Mouse (Mus musculus): ENCODE results near the gene Pcif1. TPM values are rescaled to one million over a fixed set of nuclear protein-coding genes. Genes with fewer than 3 reads are reported as not detected.
"Not testable (repeated sequence)": the region's sequence is repeated elsewhere in the genome, so short reads cannot be mapped to it uniquely, and the experiment has no call there.

The Pcif1 gene
- polyA plus RNA-seq, 1 experiment from 2014 or later = 44.0 TPM

DNA sequence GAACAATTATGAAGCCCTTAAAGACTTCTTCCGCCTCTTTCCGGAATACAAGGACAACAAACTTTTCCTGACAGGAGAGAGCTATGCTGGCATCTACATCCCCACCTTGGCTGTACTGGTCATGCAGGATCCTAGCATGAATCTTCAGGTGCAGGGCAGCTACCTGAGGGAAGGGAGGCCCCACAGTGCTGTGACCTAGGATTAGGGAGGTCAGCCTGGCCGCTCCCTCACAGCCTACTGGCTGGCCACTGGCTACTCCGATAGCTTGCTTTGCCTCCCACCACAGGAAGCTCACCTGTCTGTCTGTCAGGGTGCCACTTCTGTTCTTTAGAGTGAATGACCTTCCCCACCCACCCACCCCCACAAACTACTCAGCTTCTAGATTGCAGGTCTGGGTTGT is 43.9 kb upstream of the Pcif1 start:
- no peak overlapping the region for H3K27ac ChIP-seq (ENCODE audit: low read depth, low read length)
- peaks cover 40% of the 10 kb centered on the region for H3K36me3 ChIP-seq (ENCODE audit: control insufficient read depth, insufficient read depth)
- H3K27me3 ChIP-seq (replicated peaks; ENCODE audit: control insufficient read depth, insufficient read depth, low read length) = no peaks in the 10 kb centered on the region
- peak overlapping the region; percentile 61; the same call in 1 of the 2 replicates for H3K9ac ChIP-seq (ENCODE audit: low read depth, low read length)
- ATAC-seq = no peak
- peak overlapping the region; percentile 57 for H3K4me3 ChIP-seq (ENCODE audit: low read depth, low read length)
- 78% methylated on average over 4 of the region's 4 CpGs for WGBS
- H3K4me1 ChIP-seq (replicated peaks; ENCODE audit: control insufficient read depth, insufficient read depth, low read length) = 0 out of 2 replicates have a peak, but pooled peaks cover 3% of the 10 kb centered on the region
- TF ChIP-seq CTCF (IDR thresholded peaks at IDR 0.05; ENCODE audit: low read depth) = no peak
- H3K9me3 ChIP-seq (ENCODE audit: control insufficient read depth) = no peaks in the 10 kb centered on the region
- peak overlapping the region; percentile 92 for H3K4me2 ChIP-seq (replicated peaks; ENCODE audit: low read depth)

DNA sequence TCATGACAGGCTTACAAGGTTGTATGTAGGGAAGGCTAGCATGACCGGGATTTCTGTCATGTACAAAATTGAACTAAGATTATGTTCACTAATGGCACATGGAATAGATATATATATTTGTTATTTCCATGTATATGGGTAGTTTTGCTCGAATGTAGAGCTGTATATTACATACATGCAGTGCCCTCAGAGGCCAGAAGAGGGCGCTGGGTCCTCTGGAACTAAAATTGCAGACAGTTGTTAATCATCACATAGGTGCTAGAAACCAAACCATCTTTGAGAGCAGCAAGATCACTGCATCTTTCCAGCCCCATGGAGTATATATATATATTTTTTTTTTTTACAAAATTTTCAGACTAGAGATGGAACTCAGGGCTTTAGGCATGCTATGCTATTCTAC is 33.3 kb upstream of the Pcif1 start:
- Histone ChIP-seq H3K27ac (ENCODE audit: low read depth, low read length) (no peak overlapping the region), H3K4me1 (replicated peaks; ENCODE audit: control insufficient read depth, insufficient read depth, low read length) (no peaks in the 10 kb centered on the region), H3K4me2 (replicated peaks; ENCODE audit: low read depth) (no peak overlapping the region), H3K9me3 (ENCODE audit: control insufficient read depth) (no peaks in the 10 kb centered on the region), H3K4me3 (ENCODE audit: low read depth, low read length) (no peak overlapping the region), H3K36me3 (ENCODE audit: control insufficient read depth, insufficient read depth) (no peaks in the 10 kb centered on the region; the same call in 1 of the 2 replicates), H3K27me3 (replicated peaks; ENCODE audit: control insufficient read depth, insufficient read depth, low read length) (no peaks in the 10 kb centered on the region), H3K9ac (ENCODE audit: low read depth, low read length) (no peak overlapping the region)
- no peak for ATAC-seq
- TF ChIP-seq CTCF (IDR thresholded peaks at IDR 0.05; ENCODE audit: low read depth) = peak; percentile 61
- WGBS = 53% methylated on average over 3 of the region's 3 CpGs

DNA sequence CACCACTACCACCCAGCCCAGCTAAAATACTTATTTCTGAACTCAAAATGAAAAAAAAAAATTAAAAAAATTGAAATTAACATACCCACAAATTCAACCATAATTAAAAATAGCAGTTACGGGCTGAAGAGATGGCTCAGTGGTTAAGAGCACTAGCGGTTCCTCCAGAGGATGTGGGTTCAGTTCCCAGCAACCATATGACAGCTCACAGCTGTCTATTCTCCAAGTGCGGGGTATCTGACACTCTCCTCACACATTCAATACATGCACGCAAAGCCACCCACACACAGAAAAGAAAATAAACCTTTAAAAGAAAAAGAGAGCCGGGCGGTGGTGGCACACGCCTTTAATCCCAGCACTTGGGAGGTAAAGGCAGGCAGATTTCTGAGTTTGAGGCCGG is 29.0 kb upstream of the Pcif1 start:
- no peaks in the 10 kb centered on the region for H3K4me1 ChIP-seq (replicated peaks; ENCODE audit: control insufficient read depth, insufficient read depth, low read length)
- 84% methylated on average over 8 of the region's 8 CpGs for WGBS
- H3K9ac ChIP-seq (ENCODE audit: low read depth, low read length) = no peak overlapping the region
- H3K27me3 ChIP-seq (replicated peaks; ENCODE audit: control insufficient read depth, insufficient read depth, low read length) = 0 out of 2 replicates have a peak, but pooled peaks cover 8% of the 10 kb centered on the region
- no peak overlapping the region for H3K27ac ChIP-seq (ENCODE audit: low read depth, low read length)
- ATAC-seq = no peak
- H3K4me3 ChIP-seq (ENCODE audit: low read depth, low read length) = no peak overlapping the region
- no peaks in the 10 kb centered on the region; the same call in 1 of the 2 replicates for H3K36me3 ChIP-seq (ENCODE audit: control insufficient read depth, insufficient read depth)
- H3K9me3 ChIP-seq (ENCODE audit: control insufficient read depth) = no peaks in the 10 kb centered on the region
- no peak overlapping the region for H3K4me2 ChIP-seq (replicated peaks; ENCODE audit: low read depth)
- no peak for TF ChIP-seq CTCF (IDR thresholded peaks at IDR 0.05; ENCODE audit: low read depth)

DNA sequence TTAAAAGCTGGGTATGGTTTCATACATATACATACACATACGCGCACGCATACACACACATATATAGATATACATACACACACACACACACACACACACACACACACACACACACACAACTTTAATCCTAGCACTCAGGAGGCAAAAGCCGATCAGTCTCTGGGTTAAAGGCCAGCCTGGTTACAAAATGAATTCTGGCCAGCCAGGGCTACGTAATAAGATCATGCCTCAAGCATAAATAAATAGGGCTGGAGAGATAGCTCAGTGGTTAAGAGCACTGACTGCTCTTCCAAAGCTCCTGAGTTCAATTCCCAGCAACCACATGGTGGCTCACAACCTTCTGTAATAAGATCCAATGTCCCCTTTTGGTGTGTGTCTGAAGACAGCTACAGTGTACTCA is 23.5 kb upstream of the Pcif1 start:
- WGBS = 72% methylated on average over 5 of the region's 5 CpGs
- H3K4me1 ChIP-seq (replicated peaks; ENCODE audit: control insufficient read depth, insufficient read depth, low read length); H3K9ac ChIP-seq (ENCODE audit: low read depth, low read length); H3K4me2 ChIP-seq (replicated peaks; ENCODE audit: low read depth); H3K9me3 ChIP-seq (ENCODE audit: control insufficient read depth); H3K4me3 ChIP-seq (ENCODE audit: low read depth, low read length); H3K27ac ChIP-seq (ENCODE audit: low read depth, low read length); H3K36me3 ChIP-seq (ENCODE audit: control insufficient read depth, insufficient read depth); ATAC-seq: not testable (repeated sequence)
- peaks cover 28% of the 10 kb centered on the region for H3K27me3 ChIP-seq (replicated peaks; ENCODE audit: control insufficient read depth, insufficient read depth, low read length)

DNA sequence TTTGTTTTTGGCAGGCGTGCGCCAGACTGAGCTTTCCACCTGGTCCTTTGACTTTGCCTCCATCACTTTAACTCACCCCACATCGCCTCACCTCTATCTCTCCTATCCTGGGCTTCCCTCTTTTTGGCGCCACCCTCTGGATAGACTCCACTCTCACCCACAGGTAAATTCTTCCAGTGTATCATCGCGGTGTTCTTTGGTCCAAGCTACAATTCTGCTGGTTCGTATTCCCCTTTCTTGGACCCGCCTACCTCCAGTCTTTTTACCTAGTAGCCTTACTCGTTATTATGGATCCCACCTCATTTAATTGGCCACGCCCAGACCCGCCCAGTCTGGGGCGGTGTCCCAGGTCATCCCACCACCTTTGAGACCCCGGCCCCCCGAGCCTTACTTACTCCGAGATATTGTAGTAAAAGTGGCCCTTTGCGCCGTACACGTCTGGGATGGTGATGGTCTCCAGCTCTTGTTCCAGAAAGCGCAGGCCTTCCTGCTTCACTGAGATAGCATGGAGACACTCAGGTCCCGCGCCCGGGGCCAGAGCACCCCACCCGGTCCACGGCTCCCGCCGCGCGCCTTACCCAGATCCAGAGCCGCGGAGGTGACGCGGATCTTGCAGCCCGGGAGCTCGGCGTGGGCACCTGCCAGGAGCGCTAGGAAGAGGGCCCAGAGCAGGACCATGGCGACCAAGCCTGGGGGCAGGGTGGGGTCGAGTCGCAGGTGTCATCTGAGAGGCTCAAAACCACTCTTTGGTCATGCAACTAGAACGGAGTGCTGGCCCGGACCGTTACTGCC is 22.6 kb upstream of the Pcif1 start:
- TF ChIP-seq CTCF (IDR thresholded peaks at IDR 0.05; ENCODE audit: low read depth) = peak; percentile 34
- 0 out of 2 replicates have a peak, but pooled peaks have one; percentile 6 for ATAC-seq
- Histone ChIP-seq H3K27ac (ENCODE audit: low read depth, low read length) (no peak overlapping the region), H3K36me3 (ENCODE audit: control insufficient read depth, insufficient read depth) (no peaks in the 10 kb centered on the region), H3K9me3 (ENCODE audit: control insufficient read depth) (no peaks in the 10 kb centered on the region), H3K9ac (ENCODE audit: low read depth, low read length) (peak overlapping the region; percentile 48), H3K4me2 (replicated peaks; ENCODE audit: low read depth) (peak overlapping the region; percentile 81), H3K4me3 (ENCODE audit: low read depth, low read length) (peak overlapping the region; percentile 51), H3K27me3 (replicated peaks; ENCODE audit: control insufficient read depth, insufficient read depth, low read length) (peaks cover 28% of the 10 kb centered on the region), H3K4me1 (replicated peaks; ENCODE audit: control insufficient read depth, insufficient read depth, low read length) (peaks cover 9% of the 10 kb centered on the region; the same call in 1 of the 2 replicates)
- 2% methylated on average over 42 of the region's 42 CpGs for WGBS

DNA sequence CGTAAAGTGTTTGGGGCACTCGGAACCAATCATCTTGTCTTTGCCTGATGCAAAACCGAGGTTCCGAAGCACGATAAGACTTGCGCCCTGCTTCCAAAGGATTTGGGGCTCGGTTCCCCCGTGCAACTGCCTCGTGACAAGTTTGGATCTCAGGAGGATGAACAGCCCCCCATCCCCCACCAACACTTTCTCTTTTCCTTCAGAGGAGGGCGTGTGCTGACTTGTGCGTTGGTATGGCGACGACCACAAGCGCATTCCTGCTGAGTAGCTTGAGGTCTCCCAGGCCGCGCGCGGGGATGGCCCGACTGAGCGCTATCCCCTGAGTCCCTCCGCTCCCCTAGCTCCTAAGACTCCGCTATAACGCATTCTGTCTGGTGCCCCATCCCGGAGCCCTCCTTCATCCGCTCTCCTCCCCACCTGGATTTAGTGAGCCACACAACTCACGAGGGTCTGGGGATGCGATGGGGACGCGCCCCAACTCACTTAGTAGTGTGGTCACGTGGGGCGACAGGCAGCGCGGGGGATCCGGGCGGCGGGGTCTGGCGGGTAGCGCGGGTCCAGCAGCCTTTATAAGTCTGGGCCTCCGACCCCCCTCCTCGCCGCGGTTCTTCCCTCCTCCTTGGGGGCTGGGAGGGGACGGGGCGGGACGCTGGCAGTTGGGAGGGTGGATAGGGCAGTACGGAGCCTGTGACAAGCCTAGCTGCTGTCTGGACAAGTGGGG is 21.8 kb upstream of the Pcif1 start, which contains the start of gene Pltp:
TSS of gene Pltp (minus strand) at position 611 of the 721 bp plus-strand sequence.
- Histone ChIP-seq H3K27ac (ENCODE audit: low read depth, low read length) (peak within 1 kb of the TSS; percentile 28; the same call in 1 of the 2 replicates), H3K27me3 (replicated peaks; ENCODE audit: control insufficient read depth, insufficient read depth, low read length) (peaks cover 28% of the 10 kb centered on the region), H3K9ac (ENCODE audit: low read depth, low read length) (peak within 1 kb of the TSS; percentile 48), H3K4me2 (replicated peaks; ENCODE audit: low read depth) (peak within 1 kb of the TSS; percentile 81), H3K4me3 (ENCODE audit: low read depth, low read length) (peak within 1 kb of the TSS; percentile 51), H3K9me3 (ENCODE audit: control insufficient read depth) (no peaks in the 10 kb centered on the region), H3K4me1 (replicated peaks; ENCODE audit: control insufficient read depth, insufficient read depth, low read length) (peaks cover 9% of the 10 kb centered on the region; the same call in 1 of the 2 replicates), H3K36me3 (ENCODE audit: control insufficient read depth, insufficient read depth) (no peaks in the 10 kb centered on the region)
- WGBS = 0% methylated on average over 47 of the region's 47 CpGs
- no peak for ATAC-seq
- no peak for TF ChIP-seq CTCF (IDR thresholded peaks at IDR 0.05; ENCODE audit: low read depth)

All from intestine, postnatal 0 days (tissue).